Mouse (Mus musculus) neural tube, embryonic 13.5 days (tissue): ENCODE measurements at regions not wholly inside any gene's neighbourhood (a gene's known extent, or its start where the extent isn't known, plus 50 kb on each side); places are given as distances from the start of the nearest gene placed in this dataset.

Source experiments
- ATAC-seq: fragments of 200-750 bp; cut with Nextera tagmentation; 2 replicates; pipeline ENCODE4 v1.8.0; 2017; ENCODE audit warnings: low read depth, mild to moderate bottlenecking, moderate TSS enrichment, moderate library complexity
- H3K27ac ChIP-seq: fragments of 300-500 bp; sonication (generic); replicated peaks from 2 replicates; pipeline ENCODE4 v1.5.1; 2015; ENCODE audit warnings: moderate library complexity, mild to moderate bottlenecking, inconsistent platforms
- H3K27me3 ChIP-seq: fragments of 300-500 bp; sonication (generic); 2 replicates; pipeline ENCODE4 v1.6.1; 2015; ENCODE audit warnings: mild to moderate bottlenecking, inconsistent platforms
- H3K36me3 ChIP-seq: fragments of 300-500 bp; sonication (generic); 2 replicates; pipeline ENCODE4 v1.6.1; 2015; ENCODE audit warnings: mild to moderate bottlenecking, inconsistent platforms
- H3K4me1 ChIP-seq: fragments of 300-500 bp; sonication (generic); replicated peaks from 2 replicates; pipeline ENCODE4 v1.6.1; 2015; ENCODE audit warnings: inconsistent platforms
- H3K4me2 ChIP-seq: fragments of 300-500 bp; sonication (generic); 2 replicates; pipeline ENCODE4 v1.6.1; 2015; ENCODE audit warnings: inconsistent platforms, mild to moderate bottlenecking, moderate library complexity
- H3K4me3 ChIP-seq: fragments of 300-500 bp; sonication (generic); 2 replicates; pipeline ENCODE4 v1.5.1; 2015; ENCODE audit warnings: mild to moderate bottlenecking, inconsistent platforms
- H3K9ac ChIP-seq: fragments of 300-500 bp; sonication (generic); 2 replicates; pipeline ENCODE4 v1.6.1; 2015; ENCODE audit warnings: moderate library complexity, mild to moderate bottlenecking, inconsistent platforms
- H3K9me3 ChIP-seq: fragments of 300-500 bp; sonication (generic); 2 replicates; pipeline ENCODE4 v1.6.1; 2016; ENCODE audit warnings: inconsistent platforms
- WGBS: fragments of 180-500 bp; shearing (Covaris S2); methylation state at CpG from one replicate; pipeline ENCODE4 v1.1.7; 2015; 5-methylcytosine and 5-hydroxymethylcytosine counted together

DNA sequence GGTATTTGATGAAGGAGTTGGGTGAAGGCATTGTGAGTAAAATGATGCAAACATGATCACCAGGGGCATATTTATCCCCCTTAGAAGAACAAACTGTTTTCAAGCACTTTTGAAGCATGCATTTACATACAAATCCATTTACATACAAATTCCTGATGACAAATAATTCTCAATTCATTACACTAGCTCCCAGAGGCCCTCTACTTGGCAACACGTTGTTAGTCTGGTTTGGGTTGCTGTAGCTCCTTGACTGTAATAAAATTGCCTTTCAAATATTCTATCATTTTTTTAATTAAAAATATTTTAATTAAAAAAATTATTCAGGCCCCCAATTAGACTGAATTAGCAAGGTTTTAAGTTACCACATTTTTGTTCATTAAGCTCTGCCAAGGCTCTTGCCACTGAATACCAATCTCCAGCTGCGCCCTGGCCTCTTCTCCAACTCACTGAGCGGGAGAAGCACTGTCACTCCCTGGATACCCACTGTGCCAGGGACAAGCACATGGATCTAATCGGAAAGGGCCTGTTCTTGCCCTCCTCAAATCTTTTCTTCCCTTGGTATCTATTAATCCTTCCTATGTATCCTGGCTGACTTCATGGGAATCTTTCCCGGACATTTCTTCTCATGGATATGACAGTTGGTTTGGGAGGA, 147.1 kb upstream of the Pou3f4 start:
- no peak overlapping the region for H3K27ac ChIP-seq
- ATAC-seq = no peak
- no peaks in the 10 kb centered on the region for H3K36me3 ChIP-seq
- H3K4me3 ChIP-seq = no peak overlapping the region
- no peaks in the 10 kb centered on the region for H3K4me1 ChIP-seq
- no peaks in the 10 kb centered on the region for H3K27me3 ChIP-seq
- no peak overlapping the region for H3K4me2 ChIP-seq
- no peaks in the 10 kb centered on the region for H3K9me3 ChIP-seq
- WGBS = 70% methylated on average over 5 of the region's 5 CpGs
- H3K9ac ChIP-seq = no peak overlapping the region

DNA sequence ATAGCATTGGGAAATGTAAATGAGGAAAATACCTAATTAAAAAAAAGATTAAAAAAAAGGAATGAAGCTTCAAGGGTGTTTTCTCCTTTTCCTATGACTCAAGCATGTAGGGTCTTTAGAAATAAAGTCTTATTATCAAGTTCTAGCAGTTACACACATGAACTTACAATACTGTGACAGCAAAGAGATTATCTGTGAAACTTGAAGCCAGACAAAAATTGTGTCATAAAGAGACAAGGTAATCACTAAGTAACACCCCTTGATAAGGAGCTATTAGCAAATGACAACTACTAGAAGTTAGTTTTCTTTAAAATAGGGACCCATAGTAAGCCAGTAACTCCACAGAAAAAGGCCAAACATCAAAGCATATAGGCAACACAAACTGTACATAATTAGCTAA, 140.9 kb upstream of the Pou3f4 start:
- H3K36me3 ChIP-seq = no peaks in the 10 kb centered on the region
- H3K27me3 ChIP-seq = no peaks in the 10 kb centered on the region
- no peaks in the 10 kb centered on the region for H3K4me1 ChIP-seq
- no peak overlapping the region for H3K4me3 ChIP-seq
- no peak overlapping the region for H3K9ac ChIP-seq
- no peak for ATAC-seq
- no peaks in the 10 kb centered on the region for H3K9me3 ChIP-seq
- H3K27ac ChIP-seq = no peak overlapping the region
- H3K4me2 ChIP-seq = no peak overlapping the region

DNA sequence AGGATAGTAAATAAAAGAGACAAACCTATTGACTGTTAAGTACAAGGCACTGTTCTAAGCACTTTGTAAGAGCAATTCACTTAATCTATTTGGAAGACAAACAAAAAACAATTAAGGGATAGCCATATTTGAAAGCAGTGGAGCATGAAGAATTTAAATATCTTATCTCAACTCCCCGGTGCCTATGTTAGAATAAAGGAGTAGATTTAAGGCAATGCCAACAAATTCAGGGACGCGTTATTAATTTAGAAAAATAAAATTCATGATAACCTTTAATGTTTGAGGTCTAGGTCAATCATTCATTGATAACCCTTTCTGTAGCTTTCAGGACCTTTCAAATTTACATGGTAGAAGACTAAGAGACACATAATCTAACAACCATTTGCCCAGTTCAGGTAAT, 135.5 kb upstream of the Pou3f4 start:
- H3K4me3 ChIP-seq = no peak overlapping the region
- no peak overlapping the region for H3K9ac ChIP-seq
- no peaks in the 10 kb centered on the region for H3K4me1 ChIP-seq
- no peaks in the 10 kb centered on the region for H3K9me3 ChIP-seq
- H3K36me3 ChIP-seq = no peaks in the 10 kb centered on the region
- H3K4me2 ChIP-seq = no peak overlapping the region
- H3K27me3 ChIP-seq = no peaks in the 10 kb centered on the region
- no peak for ATAC-seq
- no peak overlapping the region for H3K27ac ChIP-seq
- 82% methylated on average over 3 of the region's 3 CpGs for WGBS

DNA sequence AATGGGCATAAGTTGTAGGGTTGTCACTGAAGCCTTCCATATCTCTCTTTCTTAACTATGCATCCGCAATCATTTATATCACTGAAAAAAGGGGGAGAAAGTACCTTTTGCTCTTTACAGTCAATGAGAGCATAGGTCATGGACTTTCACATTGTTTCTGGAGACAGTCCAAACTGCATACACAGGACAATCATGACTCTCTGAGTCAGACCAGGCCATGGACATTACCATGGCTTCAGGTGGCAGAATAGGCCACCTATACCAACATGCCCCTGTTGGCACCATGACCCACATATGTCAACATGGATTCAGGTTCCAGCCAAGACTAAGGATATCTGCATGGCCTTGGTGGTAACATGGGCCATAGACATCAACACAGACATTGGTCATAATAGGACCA, 133.5 kb upstream of the Pou3f4 start:
- no peaks in the 10 kb centered on the region for H3K27me3 ChIP-seq
- no peak overlapping the region for H3K4me3 ChIP-seq
- no peaks in the 10 kb centered on the region for H3K4me1 ChIP-seq
- no peak overlapping the region for H3K27ac ChIP-seq
- H3K9me3 ChIP-seq = no peaks in the 10 kb centered on the region
- no peak overlapping the region for H3K9ac ChIP-seq
- no peak for ATAC-seq
- no peak overlapping the region for H3K4me2 ChIP-seq
- H3K36me3 ChIP-seq = no peaks in the 10 kb centered on the region
- 92% methylated on average over 1 of the region's 1 CpGs for WGBS

DNA sequence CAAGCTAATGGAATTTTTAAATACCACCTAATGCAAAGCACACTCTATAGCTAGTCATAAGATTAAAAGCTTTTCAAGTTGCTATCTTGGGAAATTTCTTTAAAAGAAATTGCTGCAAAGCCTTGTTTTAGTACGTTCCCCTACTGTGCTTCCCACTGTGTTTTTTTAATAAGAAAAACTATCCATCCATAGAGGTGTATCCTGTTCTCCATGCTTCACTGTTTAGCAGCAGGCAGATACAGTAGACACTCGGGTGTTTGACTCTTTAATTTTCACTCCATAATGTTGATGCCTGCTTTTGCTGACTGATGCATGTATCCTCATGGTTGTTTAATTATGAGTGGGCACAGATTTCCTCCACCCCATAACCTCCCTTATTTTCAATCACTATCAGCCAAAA, 113.6 kb upstream of the Pou3f4 start:
- ATAC-seq = peak; percentile 43; the same call in 1 of the 2 replicates

DNA sequence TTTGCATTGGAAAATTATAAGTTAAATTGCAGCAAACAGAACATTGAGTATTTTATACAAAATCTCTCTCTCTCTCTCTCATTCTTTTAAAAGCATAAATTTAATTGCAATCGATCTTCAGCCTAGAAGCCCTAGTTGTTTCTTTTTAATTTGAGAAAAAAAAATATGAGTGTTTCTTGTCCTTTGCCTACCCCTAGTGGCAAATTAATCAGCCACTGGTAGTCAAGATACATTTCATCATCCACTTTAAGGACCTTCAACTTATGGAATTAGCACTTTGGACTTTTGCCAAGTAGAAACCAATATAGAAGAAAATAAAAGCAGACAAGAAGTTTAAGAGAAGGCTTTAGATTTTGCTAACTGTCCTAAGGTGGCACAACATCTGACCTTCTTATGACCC, 99.9 kb upstream of the Pou3f4 start:
- no peaks in the 10 kb centered on the region for H3K36me3 ChIP-seq
- H3K9me3 ChIP-seq = no peaks in the 10 kb centered on the region
- no peaks in the 10 kb centered on the region for H3K27me3 ChIP-seq
- no peak overlapping the region for H3K4me3 ChIP-seq
- H3K4me1 ChIP-seq = no peaks in the 10 kb centered on the region
- no peak overlapping the region for H3K27ac ChIP-seq
- no peak for ATAC-seq
- H3K9ac ChIP-seq = no peak overlapping the region
- no peak overlapping the region for H3K4me2 ChIP-seq
- WGBS = 80% methylated on average over 1 of the region's 1 CpGs

More for the DNA sequence above, 113.6 kb upstream of the Pou3f4 start:
- H3K9ac ChIP-seq = no peak overlapping the region
- H3K4me2 ChIP-seq = no peak overlapping the region
- H3K4me1 ChIP-seq = no peaks in the 10 kb centered on the region
- no peak overlapping the region for H3K27ac ChIP-seq
- H3K4me3 ChIP-seq = no peak overlapping the region
- H3K27me3 ChIP-seq = no peaks in the 10 kb centered on the region
- no peaks in the 10 kb centered on the region for H3K36me3 ChIP-seq
- 48% methylated on average over 2 of the region's 2 CpGs for WGBS
- no peaks in the 10 kb centered on the region for H3K9me3 ChIP-seq

DNA sequence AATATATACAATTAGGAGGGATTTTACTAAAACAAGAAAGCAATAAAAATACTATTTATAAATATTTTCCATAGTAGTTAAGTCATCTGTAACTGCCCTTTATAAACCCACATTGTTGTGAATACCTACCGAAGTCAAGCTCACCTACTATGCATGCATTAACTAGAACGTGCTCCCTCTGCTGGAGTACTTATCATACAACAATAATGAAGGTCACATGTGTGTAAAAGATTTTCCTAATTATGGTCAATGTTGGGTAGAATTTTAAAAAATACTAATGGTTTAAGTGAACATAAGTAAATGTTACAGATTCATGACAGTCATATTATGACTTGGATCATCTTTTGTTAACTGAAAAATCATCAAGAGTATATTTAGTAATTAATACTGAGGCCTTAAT, 50.0 kb upstream of the Pou3f4 start:
- Histone ChIP-seq H3K4me3 (no peak overlapping the region), H3K9ac (no peak overlapping the region), H3K4me1 (no peaks in the 10 kb centered on the region), H3K9me3 (no peaks in the 10 kb centered on the region), H3K36me3 (no peaks in the 10 kb centered on the region), H3K4me2 (no peak overlapping the region), H3K27me3 (no peaks in the 10 kb centered on the region), H3K27ac (no peak overlapping the region)
- ATAC-seq = no peak
- 55% methylated on average over 2 of the region's 2 CpGs for WGBS
